Mouse (Mus musculus): Measurements from ENCODE around the gene Matk.

Gene Matk

DNA sequence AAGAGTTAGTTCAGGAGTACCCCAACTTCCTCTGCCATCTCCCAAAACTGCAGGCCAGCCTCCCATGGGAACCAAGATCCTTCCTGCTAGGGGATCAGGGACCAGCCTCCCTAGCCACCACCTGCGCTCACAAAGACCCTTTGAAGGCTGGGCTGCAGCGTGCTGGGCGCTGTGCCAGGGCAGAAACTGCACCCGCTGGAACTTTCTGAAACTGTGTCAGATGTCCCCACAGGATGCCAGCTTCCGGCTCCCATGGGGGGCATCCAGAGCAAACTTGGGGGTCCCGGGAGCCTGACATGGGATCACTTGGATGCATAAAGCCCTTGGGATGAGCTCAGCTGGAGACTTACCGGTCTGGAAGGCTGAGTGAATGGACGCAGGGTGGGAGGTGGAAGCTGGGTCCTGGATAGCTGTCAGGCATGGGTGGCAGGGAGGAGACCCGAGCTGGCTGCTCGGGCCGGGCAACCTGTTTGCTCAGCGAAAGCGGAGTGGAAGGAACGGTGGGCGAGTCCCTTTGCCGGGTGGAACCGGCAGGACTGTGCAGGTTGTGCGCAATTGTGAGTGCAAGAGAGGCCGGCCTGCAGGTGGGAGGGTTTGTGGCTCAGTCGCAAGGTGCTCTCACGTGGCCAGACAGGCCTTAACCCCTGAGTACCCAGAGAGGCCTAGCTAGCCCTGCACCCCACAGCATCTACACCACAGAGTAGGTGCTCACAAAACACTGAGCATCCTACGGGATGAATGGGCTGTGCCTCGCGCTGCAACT lies 38.1 kb downstream of the Matk start:
- no peak for TF ChIP-seq GATA4 (IDR thresholded peaks at IDR 0.05; ENCODE audit: insufficient replicate concordance, low read length)

DNA sequence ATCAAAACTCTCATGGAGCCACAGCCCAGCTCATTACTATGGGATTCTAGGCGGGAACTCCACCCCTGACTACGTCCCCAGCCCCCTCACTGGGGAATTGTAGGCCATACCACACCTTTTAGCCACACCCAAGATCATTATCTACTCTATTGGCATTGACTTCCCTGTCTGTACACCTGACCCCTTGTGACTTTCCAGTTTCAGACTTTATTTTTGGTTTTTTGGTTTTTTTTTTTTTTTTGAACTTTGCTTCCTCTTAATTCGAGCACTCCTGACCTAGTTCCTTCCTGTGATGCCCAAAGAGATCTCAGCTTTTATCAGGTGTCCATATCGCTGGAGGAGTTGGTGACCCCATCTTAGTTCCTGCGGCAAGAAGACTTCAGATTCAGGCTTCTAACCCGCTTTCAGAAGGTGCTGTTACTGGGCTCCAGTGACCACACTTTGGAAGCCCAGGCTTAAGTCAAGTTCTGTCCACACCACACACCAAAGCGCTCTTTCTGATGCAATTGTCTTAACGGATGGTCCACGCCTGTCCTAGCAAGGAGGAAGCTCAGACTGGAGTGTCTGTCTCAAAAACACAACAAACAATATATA lies 38.9 kb downstream of the Matk start, which contains the start of gene Tjp3:
Gene Tjp3 (minus strand): TSS at position 71 of the 594 bp plus-strand sequence.
- TF ChIP-seq GATA4 (IDR thresholded peaks at IDR 0.05; ENCODE audit: insufficient replicate concordance, low read length), result no peak

DNA sequence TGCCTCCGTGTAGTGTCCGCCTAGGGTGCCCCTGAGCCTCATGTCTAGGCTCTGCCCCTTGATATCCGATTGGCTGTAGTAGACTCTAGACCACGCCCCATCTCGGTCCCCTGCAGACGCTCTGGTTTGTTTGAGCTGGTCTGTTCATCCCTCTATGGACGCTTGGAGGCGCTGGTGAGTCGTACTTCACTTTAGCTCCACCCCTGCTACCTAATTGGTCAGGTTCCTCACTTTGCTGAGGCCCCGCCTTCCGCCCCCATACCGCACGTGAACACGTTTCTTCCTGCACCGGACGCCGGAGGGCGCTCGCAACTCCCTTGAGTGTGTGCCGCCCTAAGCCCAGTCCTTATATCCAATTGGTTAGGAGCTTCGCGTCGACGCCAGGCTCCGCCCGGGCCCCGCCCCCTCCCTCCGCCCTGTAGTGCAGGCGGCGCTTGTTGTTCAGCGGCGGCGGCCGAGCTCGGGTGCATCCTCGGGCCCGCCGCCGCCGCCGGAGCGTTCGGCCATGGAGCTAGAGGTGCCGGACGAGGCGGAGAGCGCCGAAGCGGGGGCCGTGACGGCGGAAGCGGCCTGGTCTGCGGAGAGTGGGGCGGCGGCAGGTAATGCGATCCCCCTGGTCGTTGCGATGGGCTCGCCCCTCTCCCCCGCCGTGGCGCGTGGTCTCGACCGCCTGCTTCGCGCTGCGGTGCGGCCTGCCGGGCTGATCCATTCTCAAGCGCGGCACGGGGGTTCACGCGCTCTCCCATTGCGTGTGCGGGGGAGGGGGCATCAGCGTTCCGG lies 40.0 kb downstream of the Matk start, which contains the start of gene Pip5k1c:
Gene Pip5k1c (plus strand): TSS at position 410 of the 780 bp plus-strand sequence.
- TF ChIP-seq GATA4 (IDR thresholded peaks at IDR 0.05; ENCODE audit: insufficient replicate concordance, low read length), result peak; percentile 6; the same call in 1 of the 2 replicates

DNA sequence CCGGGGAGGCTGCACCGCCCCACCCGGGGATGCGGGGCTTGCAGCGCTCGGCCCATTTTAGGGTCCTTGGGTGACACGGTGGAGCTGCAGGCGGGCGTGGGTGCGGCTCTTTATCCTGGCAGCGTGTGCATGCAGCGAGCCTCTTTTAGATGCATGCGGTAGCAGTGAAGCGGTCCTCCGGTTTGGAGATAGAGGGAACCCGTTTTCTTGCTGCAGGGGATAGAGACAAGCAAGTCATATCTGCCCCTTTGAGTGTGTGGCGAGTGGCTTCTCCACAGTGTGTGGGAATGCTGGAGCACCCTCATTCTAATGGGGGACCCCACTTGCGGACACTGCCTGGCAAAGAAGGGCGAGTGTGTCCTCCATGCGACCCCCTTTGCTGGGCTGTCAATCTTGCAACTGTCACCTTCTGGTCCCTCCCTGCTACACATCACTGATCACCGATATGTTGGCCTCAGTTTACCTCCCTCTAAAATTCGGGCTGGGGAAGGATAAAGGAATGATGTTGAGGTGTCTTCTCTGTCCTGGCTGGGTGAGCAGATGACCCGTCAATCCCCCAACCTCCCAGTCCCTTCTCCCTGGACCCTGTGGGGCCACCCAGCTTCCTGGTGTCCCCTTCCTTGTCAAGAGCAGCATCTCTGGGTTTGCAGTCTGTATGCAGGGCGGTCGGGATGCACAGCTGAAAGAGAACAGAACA lies 40.7 kb downstream of the Matk start:
- TF ChIP-seq GATA4 (IDR thresholded peaks at IDR 0.05; ENCODE audit: insufficient replicate concordance, low read length), result no peak

DNA sequence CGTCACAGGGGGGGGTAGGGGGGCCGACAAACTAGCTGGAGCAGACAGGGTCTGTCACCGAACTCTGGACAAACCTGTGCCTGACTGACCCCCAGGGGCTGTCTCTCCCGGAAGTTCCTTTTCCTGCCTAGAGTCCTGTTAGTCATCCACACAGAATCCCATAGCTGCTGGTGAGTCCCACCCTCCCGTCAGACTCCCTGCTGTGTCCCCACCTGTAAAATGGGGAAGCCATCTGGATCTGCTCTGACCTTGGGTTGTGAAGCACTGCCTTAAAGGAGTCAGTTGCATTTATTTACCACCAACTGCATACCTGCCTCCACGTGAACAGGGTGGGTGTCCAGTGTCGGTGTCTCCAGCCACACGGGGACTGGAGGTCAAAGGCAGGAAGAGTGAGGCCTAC lies 41.7 kb downstream of the Matk start:
- no peak for TF ChIP-seq GATA4 (IDR thresholded peaks at IDR 0.05; ENCODE audit: insufficient replicate concordance, low read length)

DNA sequence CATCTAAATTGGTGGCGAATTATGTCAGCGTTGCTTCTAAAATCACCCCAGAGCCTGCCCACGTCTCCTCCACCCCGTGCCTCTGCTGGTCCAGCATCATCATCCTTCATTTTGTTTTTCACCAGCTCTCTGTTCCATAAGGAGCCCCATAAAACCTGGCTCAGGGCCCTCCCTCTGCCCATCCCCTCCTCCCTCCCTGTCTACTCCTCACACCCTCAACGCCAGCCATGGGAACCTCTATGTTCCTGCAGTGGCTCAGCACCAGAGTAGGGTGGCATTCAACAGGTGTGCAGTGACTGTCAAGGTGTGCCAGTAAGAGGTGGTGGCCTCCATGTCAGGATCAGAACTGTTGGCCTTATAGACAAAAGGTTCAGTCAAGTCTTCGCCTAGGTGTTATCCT lies 42.5 kb downstream of the Matk start:
- TF ChIP-seq GATA4 (IDR thresholded peaks at IDR 0.05; ENCODE audit: insufficient replicate concordance, low read length), result no peak

DNA sequence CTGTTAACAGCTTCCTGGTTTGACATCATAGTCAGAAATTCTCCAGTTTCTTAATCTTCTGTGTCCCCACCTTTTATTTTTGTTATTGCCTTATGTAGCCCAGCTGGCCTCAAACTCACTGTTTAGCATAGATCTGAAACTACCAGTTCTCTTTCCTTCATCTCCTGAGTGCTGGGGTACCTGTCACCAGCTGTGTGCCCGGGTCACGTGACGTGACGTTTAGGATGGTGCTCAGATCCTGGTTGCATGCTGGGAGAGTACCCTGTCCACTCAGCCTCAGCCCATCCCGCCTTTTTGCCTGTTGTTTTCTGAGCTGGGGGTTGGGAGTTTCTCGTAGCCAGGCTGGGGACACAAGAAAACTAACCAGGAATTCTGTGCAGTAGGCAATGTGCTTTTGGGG lies 44.5 kb downstream of the Matk start:
- TF ChIP-seq GATA4 (IDR thresholded peaks at IDR 0.05; ENCODE audit: insufficient replicate concordance, low read length), result no peak

DNA sequence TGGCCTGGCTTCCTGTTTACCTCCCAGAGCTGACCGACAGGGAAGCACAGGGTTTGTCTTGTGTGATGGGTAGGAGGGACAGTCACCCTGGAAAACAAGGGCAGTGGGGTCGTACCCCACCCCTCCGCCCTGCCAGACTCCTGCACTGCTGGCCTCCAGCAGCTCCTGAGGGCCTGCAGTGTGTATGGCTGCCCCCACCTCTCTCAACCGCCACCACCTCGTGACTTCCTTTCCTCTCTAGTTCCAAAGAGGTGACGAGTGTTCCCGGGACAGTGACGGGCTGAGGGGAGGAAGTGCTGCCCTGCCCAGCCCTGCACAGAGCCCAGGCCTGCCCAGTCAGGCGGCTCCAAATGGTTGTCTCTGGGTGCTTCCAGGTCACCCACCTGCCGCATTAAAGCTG lies 45.1 kb downstream of the Matk start:
- TF ChIP-seq GATA4 (IDR thresholded peaks at IDR 0.05; ENCODE audit: insufficient replicate concordance, low read length), result no peak

DNA sequence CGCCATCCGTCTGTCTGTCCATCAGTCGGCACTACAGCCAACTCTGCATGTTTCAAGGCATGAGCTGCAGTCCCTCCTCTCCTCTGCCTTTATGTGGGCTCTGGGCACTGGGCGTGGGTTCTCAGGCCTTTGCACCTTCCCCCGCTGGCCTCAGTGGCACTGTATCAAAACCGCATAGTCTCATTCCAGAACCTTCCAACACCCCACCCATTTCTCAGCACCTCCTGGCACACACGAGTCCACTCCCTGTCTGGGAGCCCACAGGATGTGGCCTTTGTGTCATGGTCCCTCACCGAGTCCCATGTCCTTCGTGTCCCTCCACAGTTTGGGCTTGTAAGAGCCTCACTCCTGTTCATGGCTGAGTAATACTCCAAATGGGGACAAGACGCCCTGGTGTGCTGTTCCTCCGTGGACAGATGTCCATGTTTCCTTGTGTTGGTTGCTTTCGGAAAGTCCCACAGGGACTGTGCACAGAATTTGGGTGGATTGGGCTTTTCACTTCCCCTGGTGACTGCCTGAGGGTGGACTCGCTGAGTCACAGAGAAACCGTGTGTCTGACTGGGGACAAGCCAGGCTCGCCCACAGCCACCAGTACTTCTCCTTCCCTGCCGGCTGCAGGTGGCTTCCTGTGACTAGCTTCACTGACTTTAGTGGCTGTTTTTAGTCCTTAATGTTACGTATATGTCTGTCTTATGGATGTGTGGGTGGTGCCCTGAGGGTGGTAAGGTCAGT lies 45.8 kb downstream of the Matk start:
- no peak for TF ChIP-seq GATA4 (IDR thresholded peaks at IDR 0.05; ENCODE audit: insufficient replicate concordance, low read length)

DNA sequence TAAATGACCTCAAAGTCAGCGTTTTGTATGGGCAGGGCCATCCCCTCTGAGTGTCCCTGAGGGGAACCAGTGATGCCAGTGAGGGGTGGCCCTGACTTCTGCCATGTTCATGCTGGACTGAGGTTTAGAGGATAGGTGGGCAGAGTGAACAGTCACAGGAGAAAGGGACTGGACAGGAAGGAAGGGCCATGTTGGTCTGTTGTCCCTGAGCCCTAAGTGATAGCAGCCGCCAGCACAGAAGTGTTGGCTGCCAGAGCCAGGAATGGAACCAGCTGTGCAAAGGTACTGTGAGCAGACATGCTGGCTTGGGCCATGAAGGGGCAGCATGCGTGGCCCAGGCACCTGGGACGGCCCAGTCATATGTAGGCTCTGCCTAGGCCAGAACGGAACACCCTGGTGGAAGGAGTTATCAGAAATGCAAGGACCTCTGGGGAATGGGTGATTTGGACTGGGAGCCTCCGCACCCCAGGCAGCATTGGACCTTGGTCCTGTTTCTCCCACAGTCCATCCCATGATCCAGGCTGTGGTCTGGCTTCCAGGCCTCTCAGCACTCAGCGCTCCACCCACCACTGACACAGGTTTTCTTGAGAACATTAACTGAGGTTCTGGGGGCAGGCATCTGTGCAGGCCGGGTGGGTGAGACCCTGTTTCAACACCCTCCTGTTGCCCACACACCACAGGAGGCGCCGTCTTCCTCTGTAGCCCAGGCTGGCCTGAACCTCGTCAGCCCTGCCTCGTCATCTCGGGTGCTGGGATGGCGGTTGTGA lies 47.0 kb downstream of the Matk start:
- no peak for TF ChIP-seq GATA4 (IDR thresholded peaks at IDR 0.05; ENCODE audit: insufficient replicate concordance, low read length)

DNA sequence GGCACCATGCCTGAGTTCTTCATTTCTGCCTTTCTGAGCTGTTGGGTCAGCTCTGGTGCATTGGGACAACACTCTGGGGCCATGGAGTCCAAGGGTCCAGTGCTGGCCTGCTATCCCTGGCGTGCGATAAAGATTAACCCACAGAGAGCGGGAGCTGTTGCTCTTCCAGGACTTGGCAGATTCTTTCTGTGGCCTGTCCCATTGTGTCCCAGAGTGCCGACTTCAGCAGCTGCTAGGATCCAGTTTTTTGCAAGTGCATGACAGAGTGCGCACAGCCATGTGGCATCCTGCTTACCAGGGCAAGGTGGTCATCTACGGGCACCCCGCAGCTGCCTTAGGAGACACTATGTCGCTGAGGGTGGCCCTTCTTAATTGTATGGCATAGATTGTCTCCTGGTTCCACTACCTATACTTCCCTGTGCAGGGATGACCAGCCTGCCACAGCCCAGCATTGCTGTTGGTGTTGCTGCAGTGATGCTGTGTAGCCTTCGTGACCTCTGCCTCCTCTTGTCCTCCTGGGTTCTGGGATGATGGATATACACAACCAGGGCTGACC lies 47.7 kb downstream of the Matk start:
- TF ChIP-seq GATA4 (IDR thresholded peaks at IDR 0.05; ENCODE audit: insufficient replicate concordance, low read length), result peak; percentile 65; the same call in 1 of the 2 replicates

DNA sequence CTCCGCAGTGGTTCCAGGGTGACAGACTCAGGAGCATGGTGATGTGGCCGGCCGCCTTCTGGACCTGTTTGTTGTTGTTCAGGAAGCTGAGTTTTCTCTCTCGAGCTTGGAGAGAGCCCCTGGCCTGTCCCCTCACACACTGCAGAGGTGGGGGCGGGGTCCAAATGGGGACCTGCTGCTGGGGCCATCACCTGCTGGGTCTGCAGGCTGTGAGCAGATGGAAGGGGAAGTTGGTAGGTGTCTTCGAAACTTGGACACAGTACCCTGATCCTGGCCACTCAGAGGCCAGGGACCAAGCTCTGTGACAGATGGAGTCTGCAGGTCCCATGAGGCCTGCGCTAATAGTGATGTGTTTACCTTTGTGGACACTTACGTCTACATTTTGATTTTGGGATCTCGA lies 48.6 kb downstream of the Matk start:
- TF ChIP-seq GATA4 (IDR thresholded peaks at IDR 0.05; ENCODE audit: insufficient replicate concordance, low read length), result no peak

DNA sequence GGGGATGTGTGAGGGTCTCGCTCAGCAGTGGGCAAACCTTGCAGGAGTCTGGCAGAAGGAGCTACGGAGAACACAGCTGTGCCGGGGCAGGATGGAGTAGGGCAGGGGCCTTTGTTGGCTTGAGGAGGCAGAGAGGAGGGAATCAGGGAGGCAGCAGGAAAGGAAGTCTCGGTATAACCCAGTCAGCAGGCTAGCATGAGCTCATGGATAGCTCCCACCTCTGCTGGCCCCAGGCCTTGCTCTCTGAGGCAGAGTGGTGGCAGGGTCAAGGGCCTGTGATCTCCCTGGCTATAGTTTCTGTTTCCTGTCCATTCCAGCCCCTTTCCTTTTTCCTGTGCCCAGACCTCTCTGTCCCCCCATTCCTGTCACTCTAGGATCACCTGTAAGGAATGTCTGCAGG lies 49.6 kb downstream of the Matk start:
- 0 out of 2 replicates have a peak, but pooled peaks have one; percentile 7 for TF ChIP-seq GATA4 (IDR thresholded peaks at IDR 0.05; ENCODE audit: insufficient replicate concordance, low read length)
